Mouse (Mus musculus) ovary, adult 18-20 months (tissue): ENCODE data around the gene Gm1110.
"Not testable (repeated sequence)": the region's sequence is repeated elsewhere in the genome, so short reads cannot be mapped to it uniquely, and the experiment has no call there.

Source experiments
- DNase-seq: peaks from one replicate; pipeline ENCODE4 v3.0.0; 2022; ENCODE audit warnings: low spot score, mixed read lengths

Gene Gm1110

DNA sequence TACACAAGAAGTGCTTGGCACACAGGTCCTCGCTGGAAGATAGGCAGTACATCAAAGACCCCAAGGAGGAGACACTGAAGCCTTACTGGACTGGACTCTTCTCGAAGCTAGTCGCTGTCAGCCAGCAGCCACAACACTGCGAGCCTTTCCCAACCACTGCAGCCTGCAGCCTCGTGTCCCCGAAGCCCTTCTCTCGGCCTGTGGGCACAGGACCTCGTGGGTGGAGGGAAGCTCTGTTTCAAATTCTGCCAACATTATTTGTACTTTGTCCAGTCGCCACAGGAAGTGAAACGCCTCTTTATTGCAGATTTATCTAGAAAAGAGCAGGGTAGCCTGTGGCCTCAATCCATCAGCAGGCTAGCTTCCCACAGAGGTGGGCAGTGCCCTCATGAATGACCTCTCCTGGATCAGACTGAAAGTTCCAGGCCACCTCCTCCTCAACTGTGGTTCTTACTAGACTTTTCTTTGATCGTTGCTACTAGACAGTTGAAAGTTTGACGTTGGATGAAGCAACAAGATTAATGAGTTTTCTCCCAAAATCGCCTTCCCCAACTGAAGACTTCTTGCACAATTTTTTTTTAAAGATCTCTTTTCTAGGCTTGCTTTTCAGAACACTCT is at the start of gene Gm1110:
Gene Gm1110, minus strand, starts transcription at position 203 of the 618 bp plus-strand sequence.
- no peak for DNase-seq

DNA sequence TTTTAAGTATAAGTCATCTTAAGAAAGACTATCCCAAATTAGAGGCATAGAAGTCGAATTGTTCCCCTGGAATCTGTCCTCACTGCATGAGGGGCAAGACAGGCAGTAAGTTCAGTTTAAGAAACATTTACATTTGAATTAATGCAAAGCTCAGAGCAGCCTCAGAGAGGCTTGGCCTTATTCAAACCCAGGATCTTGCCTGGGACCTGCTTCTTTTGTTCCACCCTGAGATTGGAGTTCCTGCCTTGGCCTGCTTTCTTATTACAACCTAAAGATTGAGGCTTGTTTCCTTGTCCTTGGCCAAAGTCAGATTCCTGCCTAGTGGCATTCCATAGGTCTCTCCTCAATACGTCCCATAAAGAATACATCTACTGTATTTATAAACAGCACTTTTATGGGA is 24.9 kb upstream of the Gm1110 start:
- no peak for DNase-seq

DNA sequence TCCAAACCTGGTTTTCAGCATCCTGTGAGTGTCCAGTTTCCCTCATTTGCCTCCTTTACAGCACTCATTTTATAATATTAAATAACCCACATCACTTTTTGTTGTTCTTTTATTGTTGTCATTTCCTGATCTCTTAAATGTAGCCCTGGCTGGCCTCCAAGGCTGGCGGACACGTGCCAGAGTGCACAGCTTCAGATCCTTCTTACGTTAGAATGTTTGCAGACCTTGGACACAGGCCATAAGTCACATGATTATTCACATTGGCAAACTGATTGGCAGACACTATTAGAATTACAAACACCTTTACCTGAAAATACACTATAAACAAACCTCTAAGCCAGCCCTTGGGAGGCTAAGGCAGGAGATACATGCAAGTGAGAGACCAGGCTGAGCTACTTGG is 1.2 kb upstream of the Gm1110 start:
- peak; percentile 31 for DNase-seq

DNA sequence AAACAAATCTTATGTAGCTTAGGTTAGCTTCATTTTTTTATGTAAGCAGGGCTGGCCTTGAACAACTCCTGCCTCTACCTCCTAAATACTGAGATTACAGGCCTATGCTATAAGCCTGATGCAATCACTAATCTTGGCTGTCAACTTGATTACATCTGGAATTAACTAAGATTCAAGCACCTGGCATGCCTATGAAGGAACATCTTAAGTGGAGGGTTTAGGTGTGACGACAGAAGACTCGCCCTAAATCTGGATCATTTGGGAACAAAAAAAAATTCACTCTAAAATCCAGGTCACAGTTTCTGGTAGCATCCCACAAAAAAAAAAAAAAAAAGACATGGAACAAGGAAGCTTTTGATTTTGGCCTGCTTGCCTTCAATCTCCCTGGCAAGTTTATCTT is 3.1 kb downstream of the Gm1110 start:
- DNase-seq: no peak

DNA sequence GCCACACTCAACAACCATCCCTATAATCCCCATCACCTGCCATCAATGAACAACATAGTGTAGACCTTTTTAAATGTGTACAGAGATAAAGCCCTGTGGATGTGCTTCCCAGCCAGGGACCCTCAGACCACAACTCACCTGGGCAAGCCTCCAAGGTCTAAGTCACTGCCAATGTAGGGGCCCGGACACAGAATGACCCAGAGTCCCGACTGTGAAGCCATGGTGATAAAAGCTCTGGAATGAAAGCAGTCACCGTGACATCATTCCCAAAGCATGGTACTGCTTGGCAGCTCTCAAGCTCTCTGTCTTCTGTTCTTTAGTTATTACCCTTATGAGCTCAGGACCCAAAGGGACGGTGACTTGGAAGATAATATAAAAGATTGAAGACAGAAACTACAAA is 9.8 kb downstream of the Gm1110 start:
- DNase-seq: no peak

DNA sequence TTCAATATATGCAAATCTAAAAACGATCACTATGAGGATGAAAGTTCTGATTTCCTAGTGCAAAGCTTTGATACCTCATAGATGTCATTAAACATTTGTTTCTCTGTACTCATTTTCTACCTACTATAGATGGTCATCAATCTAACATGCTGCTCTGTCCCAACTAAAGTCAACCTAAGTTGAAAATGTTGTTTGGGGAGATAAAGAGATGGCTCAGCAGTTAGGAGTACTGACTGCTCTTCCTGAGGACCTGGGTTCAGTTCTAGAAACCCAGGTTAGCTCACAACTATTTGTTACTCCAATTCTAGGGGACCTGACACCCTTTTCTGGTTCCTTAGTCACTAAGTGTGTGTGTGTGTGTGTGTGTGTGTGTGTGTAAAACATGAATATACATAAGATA is 11.7 kb downstream of the Gm1110 start:
- DNase-seq: no peak

DNA sequence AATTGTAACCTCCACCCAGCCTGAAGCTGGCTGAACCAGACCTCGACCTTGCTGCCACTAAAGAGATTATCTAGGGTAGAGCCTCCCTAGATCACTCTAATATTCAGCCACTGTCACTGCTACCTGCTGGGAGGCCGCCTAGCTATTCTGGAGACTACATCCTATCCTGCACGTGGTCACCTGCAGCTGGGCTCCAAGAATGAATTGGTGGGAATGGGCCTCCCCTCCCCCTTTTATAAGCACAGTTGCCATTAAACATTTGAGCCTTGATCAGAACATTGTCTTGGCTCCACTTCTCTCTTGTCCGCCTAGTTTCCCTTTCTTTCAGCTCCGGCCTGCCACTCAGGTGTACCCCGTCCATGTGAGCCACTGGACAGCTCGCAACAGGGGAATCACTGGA is 53.1 kb downstream of the Gm1110 start:
- DNase-seq: not testable (repeated sequence)

DNA sequence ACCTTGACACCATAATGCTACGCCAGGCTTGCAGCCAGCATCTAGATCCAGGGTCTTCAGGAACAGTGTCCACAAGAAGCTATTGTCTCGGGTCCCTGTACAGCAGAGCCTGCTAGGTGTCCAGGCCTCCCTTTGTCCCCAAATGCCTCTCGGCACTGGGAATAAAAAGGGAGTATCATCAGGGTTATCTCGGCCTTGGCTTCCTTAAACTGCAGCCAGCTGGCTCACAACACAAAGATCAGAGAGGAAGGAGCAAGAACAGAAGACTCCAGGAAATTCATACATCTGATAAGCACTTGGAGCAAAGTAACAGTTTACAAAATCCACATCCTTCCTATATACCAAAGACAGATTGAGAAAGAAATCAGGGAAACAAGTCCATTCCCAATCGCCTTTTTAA is 62.2 kb downstream of the Gm1110 start, which contains the start of gene Glb1l3:
Gene Glb1l3, minus strand, starts transcription at position 140 of the 400 bp plus-strand sequence.
- peak; percentile 6 for DNase-seq

DNA sequence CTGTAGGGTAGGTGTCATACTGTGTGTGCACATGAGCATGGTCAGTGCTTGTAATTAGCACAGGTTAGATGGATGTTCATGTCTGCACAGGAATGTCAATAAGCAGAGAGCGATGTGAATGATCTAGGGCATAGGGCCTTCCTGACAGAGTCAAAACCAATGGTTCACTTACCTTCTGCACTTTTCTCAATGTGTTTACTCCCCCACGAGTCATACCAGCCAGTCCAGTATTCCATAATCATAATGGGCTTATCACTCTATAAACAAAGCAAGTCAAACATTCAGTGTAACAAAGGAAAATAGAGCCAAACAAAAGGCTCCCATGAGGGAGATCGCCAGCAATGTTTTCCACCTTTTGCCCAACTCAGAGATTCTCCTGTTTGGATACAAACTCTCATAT is 91.8 kb downstream of the Gm1110 start:
- no peak for DNase-seq
